Mouse (Mus musculus) right cerebral cortex, postnatal 4 days (tissue): ENCODE measurements at regions not wholly inside any gene's neighbourhood (a gene's known extent, or its start where the extent isn't known, plus 50 kb on each side); places are given as distances from the start of the nearest gene placed in this dataset.

ENCODE experiments used
- DNase-seq: peaks from one replicate; pipeline ENCODE4 v3.0.0-alpha.2; 2022

GRCm38 (mm10) chr19:14035371-14035770 is 122.0 kb downstream of the Olfr1505 start:
- DNase-seq: no peak

DNA sequence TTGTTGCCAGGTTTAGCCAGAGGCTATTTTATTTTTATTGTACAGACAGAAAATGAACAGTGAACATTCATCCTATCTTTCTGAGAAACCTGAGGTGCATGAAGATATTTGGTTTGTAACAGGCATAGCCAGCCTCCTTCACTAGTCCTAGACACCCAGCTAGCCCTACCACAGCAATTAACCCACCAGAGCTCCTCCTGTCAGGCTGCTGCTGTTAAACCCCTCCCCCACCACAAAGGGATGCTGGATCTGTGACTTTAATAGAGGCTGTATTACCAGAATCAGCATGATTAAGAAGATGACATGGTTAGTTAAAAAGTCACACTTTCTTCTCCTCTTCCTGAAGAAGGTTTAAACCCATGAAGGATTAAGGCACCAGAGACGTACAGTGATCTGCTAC is 122.5 kb downstream of the Olfr1505 start:
- DNase-seq: no peak

DNA sequence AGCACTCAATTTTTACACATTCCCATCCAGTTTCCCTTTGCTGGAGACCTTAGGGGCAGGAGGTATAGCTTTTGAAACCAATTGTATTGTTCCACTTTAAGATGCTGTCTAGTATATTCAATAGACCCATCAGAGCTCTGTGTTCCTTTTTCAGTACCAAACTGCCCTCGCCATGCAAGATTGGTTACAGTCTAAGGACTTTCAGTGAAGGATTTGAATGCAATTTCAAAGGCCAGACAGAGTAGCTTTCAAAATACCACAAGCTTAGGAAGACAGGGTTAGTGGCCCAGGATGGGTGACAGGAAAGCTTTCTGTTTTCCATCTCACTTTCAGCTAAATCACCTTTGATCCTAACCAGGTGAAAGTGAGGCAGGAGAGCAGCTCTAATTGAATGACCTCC is 123.4 kb downstream of the Olfr1505 start:
- DNase-seq: no peak

DNA sequence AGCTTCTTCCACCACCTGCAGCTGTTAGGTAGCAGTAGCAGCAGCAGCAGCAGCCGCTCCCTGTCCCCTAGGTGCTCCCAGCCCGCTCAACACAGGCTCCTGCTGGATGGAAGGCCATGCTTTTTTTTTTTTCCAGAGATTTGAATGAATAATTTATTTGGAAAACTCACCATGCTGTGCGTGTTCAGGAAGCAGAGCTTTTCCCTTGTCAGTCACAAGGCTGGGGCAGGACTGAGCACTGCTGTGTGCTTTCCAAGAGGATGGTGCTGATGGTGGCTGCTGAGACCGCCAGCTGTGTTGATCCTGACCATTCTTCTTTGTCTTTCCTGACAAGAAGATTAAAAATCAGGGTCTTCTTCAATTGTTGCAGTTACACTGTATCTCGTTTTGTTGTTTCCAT is 129.4 kb downstream of the Olfr1505 start:
- no peak for DNase-seq

DNA sequence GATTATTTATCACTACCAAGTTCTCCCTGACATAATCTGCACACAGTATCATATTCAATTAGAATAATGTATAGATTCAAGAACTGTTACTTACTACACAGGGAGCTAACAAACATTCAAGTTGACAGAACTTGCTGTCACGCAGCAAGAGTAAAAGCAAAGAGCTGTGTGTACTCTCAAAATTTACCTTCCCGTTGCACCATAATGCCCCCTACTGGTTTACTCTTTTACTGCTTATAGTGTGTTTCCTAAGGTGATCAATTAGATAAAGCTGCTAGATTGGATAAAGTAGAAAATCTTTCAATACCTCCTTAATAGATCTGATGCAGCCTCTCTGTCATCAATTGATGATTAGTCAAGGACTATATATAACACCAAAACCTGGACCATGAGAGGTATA is 132.1 kb downstream of the Olfr1505 start:
- DNase-seq: no peak

- no peak for DNase-seq
These were observed 138.7 kb downstream of the Olfr1505 start for GRCm38 (mm10) chr19:14052052-14052451.

GRCm38 (mm10) chr19:14080538-14080937 is 167.2 kb downstream of the Olfr1505 start:
- DNase-seq: no peak

DNA sequence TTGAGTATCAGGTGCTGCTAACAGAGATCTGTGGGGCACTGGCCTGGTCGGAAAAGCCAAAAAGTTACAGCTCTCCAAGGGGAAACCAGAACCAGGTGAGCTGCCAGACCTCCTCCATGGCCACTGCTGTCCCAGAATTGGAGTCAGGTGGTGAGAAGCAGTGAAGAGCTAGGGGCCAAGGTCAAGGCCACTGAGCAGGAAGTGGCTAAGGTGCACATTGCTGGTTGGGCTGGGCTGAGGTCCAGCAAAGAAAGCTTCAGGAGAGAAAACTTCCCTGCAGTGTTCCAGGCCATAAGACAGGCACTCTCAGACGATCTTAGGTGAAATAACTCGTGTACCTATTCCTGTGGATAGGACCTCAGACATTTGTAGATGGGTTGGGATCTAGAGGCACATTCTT is 171.4 kb downstream of the Olfr1505 start:
- DNase-seq: no peak

DNA sequence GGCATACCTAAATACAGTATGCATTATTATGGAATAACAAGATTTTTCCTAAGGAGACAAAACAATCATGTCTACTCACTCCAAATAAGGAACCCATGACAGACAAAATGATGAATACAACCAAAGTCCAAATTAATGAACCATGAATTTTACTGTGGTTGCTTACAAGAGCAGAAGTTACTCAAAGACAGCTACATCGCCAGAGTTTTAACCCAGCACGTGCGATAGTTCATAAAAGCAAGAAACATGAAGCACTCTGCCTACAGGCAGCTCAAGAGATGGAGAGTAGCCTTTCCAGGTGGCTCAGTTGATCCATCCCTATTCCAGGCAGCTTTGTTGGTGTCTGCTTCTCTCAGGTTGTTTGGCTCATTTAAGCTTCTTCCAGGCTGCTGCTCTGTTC is 176.8 kb downstream of the Olfr1505 start:
- no peak for DNase-seq

DNA sequence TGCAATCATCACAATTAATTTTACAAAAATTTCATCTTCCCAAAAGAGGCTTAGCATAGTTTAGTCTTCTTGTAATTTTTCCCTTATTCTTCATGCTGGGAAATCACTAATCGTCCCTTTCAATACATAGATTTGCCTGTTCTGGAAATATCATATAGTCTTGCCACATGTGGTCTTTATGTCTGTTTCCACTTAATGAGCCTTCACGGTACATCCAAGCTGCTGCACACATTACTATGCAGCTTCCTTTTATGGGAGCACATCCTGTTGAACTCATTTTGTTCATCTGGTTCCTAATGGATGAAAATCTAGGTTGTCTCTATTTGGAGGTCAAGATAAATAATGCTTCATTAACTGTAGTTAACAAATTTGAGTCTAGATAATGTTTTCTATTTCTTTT is 180.9 kb downstream of the Olfr1505 start:
- no peak for DNase-seq

DNA sequence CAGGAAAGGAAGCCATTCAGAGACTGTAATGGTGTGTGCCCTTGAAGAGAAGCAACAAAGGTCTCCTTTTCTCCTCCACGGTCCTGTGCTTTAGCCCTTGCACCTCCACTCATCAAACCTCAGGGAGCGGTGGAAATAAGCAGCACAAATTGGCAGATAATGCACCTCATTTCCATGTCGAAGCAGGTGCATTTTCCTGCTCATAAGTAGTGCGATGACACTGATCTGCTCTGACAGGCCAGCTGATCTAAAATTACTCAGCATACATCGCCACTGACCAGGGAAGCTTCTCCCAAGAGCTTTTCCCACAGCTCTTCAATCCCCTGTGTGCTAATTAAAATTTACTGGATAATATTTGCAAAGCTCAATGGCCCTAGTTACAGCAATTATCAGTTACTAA is 182.9 kb downstream of the Olfr1505 start:
- no peak for DNase-seq

- no peak for DNase-seq
These were observed 195.8 kb downstream of the Olfr1505 start for GRCm38 (mm10) chr19:14109091-14109490.

DNA sequence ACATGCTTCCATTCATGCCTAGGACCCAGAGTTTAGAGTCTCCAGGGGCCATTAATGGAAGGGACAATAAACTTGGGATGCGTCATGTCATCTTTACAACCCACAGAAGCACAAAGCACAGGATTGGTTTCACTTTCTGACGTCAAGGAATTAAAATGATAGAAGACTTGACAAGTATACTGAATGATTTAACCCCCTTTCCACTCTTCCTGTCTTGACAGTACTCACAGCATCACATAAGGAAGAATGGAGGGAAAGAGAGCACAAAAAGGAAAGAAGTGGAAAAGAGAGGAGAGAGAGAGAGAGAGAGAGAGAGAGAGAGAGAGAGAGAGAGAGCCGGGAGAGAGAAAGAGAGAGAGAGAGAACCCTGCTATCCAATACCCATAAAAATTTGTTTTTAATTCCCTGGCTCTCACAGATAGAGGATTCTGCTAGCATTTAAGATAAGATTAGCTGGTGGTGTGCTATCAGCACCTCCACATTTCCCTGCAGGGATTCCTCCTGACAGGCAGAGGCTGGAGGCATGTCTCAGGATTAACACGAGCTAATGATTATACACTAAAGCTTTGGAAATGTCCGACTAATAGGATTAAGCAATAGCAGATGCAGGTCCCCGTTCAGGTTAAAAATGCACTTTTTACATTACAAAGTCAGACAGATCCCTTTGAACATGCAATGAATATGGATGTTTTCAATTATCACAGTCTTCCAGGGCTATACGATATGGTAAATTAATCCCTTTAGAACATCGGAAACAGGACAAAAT is 210.2 kb downstream of the Olfr1505 start:
- DNase-seq: no peak

GRCm38 (mm10) chr19:14124250-14124827 is 211.0 kb downstream of the Olfr1505 start:
- no peak for DNase-seq

DNA sequence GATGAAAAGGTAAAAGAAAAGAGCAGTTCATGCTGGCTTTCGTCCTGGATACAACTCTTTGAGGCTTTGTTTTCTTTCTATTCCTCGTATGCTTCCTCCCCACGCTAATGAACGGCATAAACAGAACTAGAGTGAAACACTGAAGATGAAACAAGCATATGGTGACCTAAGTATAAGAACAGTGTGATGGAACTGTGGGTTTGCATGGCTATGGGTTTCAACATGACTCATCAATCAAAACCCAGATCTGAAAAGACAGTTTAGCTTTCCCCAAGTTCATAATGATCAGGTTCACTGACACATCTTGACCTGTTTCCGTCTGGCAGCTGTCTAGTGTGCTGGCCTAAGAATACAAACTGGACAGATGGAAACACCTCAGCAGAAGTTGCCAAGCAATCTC is 211.7 kb downstream of the Olfr1505 start:
- DNase-seq: no peak

- no peak for DNase-seq
These were observed 215.3 kb downstream of the Olfr1505 start for GRCm38 (mm10) chr19:14128397-14129209.

GRCm38 (mm10) chr19:14161217-14161616 is 247.9 kb downstream of the Olfr1505 start:
- no peak for DNase-seq

GRCm38 (mm10) chr19:14162773-14163172 is 249.4 kb downstream of the Olfr1505 start:
- no peak for DNase-seq

DNA sequence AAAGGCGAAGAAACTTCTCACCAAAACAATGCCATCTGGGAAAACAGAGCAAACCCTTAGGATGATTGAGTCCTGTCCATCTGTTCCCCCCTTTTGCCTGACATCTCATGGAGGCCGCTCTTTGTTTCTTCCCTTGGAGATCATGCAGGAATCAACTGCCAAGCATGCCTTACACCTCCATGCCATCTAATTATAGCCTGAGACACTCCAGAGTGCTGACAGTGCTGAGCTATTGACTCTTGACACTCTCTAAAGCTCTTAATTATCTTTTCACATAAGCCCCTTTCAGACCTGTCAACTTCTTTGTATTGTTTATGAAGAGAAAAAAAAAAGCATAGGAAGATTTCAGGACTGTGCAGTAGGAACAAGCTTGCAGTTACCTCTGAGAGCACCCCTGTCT is 252.4 kb downstream of the Olfr1505 start:
- no peak for DNase-seq

GRCm38 (mm10) chr19:14180244-14180643 is 266.9 kb downstream of the Olfr1505 start:
- DNase-seq: no peak

- no peak for DNase-seq
These were observed 267.6 kb downstream of the Olfr1505 start for GRCm38 (mm10) chr19:14180956-14181355.

DNA sequence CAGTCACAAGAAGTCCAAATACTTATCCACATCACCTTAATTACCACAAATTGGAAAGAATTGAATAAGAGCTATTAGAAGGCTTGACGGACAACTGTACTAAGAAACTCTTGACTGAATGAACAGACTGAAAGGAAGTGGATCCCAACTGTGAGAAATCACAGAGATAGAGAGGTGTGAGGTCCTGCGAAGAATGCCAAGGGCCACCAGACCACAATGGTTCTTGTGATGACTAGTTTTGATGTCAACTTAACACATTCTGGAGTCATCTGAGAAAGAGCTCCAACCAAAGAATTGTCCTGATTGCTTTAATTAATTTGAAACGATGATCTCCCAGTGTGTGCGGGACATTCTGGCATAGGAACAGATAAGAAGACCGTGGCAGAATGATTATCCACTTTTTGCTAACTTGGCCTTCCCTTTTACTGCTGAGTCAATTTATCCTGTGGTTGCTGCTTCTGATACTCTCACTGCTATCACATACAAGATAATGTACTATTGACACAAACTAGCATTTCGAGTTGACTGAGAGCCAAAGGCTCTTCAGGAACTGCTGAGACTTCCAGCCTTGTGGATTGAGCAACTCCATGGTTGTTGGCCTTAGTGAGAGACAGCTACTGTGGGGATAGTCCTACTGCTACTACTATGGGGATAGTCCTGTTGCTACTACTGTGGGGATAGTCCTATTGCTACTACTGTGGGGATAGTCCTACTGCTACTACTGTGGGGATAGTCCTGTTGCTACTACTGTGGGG is 268.5 kb downstream of the Olfr1505 start:
- DNase-seq: no peak

DNA sequence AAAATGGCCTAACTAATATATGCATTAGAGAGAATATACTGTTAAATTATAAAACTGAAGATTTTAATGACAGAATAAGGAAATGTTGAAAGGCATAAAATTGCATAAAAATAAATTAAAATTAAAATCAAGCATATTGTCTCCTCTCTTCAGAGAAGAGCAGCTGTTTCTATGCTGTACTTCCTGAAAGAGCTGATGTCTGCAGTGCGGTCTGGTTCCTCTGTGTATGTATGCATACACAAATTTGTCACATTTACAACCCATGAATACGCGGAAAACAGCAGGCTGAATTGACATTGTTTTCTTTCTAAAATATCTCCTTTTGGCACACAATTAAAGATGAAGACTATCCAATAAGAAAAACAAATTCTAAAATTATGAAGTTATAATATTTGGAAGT is 278.5 kb downstream of the Olfr1505 start:
- no peak for DNase-seq
